Mouse (Mus musculus) stomach, postnatal 0 days (tissue): ENCODE data around the gene Cacnb4.

Source experiments
- CTCF ChIP-seq: IDR thresholded peaks from 2 replicates; pipeline ENCODE4 v1.5.1; 2016; ENCODE audit warnings: antibody characterized with exemption, low read depth, mild to moderate bottlenecking, moderate library complexity
- EP300 ChIP-seq: optimal IDR thresholded peaks from 2 replicates; pipeline ENCODE3; 2016; ENCODE audit warnings: antibody characterized with exemption

DNA sequence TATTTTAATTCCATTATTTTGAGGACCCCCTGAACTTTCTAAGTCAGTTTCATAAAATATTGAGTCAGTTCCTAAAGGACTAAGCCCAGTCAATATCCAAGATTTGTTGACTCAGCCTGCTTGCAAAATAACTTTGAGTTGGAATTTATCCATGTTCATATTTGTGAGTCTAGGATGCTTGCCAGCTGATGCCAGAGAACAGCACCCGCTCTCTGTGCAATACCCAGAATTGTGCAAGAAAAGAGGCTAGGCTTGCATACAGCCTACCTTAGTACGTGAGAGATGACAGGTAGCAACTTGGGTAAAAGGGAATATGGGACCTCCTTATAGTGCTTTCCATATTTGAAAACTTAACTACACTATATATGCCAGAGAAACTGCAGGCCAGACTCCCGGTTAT, 171.9 kb downstream of the Cacnb4 start:
- TF ChIP-seq CTCF (no peak), EP300 (no peak)
